Mouse (Mus musculus) heart, postnatal 25 days (tissue): ENCODE measurements around the gene P3h3. TPM values are rescaled to one million over a fixed set of nuclear protein-coding genes. Genes with fewer than 3 reads are reported as not detected.
A peak's percentile ranks its signal among the peaks of the same experiment; 100 is the strongest.
"Not testable (repeated sequence)": the region's sequence is repeated elsewhere in the genome, so short reads cannot be mapped to it uniquely, and the experiment has no call there.

Source experiments
- DNase-seq: peaks from one replicate; pipeline ENCODE4 v3.0.0; 2022; ENCODE audit warnings: low spot score
- intact Hi-C: fragments of 180-260 bp; cut with DNase I; formaldehyde crosslinking; loops from one replicate; pipeline ENCODE4 v1.15.1; 2025
- total RNA-seq, 2 experiments: library from RNA; stranded (reverse); gene quantifications; 2 replicates each; pipeline ENCODE4 v1.2.3; 2021

P3h3 gene
- 10 to 100 TPM; 12.3 to 13.5 TPM for total RNA-seq

DNA sequence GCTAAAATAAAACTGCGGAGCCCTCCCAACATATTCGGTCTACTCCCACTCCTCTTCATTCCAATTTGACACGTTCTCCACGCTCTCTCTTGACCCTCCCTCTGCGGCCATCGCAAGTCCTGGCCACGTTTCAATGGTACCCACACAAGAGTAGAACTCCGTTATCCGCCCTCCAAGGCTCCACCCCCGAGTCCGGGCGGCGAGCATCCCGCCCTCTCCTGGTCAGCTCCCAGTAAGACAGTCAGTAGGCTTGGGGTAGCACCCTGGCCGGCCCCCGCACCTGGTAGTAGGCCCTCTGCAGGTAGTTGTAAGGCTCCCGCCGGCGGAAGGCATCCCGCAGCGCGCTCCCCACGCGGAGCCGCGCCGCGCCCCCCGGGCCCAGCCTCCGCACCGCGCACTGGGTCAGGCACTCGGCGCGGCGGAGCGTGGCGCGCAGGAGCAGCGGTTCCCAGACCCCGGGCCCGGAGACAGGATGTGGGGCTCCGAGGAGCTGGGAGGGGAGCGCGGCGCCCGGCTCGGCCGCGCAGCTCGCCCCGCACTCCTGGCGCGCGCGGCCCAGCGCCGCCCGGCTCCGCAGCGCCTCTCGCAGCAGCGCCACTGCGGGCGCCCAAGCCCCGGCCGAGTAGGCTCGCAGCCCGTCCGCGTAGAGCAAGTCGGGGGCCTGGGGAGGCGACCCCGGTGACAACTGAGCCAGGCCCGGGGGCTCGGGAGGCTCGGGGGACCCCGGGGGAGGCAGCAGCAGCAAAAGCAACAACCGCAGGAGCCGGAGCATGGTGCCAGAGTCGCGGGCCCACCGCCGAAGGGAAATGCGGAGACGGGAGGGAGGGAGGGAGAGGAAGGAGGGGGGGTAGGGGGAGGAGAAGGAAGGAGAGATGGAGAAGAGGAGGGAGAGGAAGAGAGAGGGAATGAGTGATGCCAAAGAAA, at the start of gene P3h3:
P3h3 (minus strand) TSS at position 837 of the 924 bp plus-strand sequence.
- intact Hi-C loops, result no loop called here
- peak; percentile 74 for DNase-seq

DNA sequence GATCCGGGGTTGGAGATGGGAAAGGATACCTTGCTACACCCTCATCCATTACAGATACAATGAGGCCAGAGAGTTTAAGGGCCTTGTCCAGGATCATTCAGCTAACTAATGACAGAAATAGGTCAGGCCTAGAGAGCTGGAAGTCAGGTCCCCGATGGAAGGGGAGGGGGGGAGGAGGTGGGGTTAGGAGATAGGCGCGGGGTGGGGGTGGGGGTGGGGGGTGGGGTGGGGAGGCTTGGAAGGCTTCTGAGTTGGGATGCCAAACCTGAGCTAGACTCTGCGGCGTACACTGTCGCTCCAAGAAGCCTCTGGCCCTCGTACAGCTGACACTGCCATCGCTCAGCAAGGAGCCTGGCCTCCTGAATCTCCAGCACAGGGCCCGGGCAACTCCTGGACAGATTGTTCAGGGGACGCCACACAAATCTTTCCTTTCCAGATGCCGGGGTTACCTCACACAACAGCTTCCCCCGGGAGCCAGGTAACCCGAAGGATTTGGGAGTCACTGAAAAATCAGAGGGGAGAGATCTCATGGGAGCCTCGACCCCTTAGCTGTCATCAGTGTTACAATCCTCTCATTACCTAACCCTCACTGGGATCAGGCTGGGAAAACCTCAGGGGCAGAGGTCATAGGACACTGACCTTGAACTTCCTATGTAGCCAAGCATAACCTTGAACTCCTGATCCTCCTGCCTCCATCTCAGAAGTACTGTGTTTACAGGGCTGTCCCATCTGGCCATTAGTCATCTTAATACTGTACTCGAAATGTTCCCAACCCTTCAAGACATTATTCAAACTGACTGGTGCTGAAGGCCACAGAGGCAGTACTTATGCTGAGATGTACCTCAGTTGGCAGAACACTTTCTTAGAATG, 47.7 kb upstream of the P3h3 start:
- intact Hi-C loops, result loop anchor here (1.0 to 5.0 kb wide), 2 partner anchors 127 to 179 kb away; no protein-coding TSS in a partner anchor
- no peak for DNase-seq

DNA sequence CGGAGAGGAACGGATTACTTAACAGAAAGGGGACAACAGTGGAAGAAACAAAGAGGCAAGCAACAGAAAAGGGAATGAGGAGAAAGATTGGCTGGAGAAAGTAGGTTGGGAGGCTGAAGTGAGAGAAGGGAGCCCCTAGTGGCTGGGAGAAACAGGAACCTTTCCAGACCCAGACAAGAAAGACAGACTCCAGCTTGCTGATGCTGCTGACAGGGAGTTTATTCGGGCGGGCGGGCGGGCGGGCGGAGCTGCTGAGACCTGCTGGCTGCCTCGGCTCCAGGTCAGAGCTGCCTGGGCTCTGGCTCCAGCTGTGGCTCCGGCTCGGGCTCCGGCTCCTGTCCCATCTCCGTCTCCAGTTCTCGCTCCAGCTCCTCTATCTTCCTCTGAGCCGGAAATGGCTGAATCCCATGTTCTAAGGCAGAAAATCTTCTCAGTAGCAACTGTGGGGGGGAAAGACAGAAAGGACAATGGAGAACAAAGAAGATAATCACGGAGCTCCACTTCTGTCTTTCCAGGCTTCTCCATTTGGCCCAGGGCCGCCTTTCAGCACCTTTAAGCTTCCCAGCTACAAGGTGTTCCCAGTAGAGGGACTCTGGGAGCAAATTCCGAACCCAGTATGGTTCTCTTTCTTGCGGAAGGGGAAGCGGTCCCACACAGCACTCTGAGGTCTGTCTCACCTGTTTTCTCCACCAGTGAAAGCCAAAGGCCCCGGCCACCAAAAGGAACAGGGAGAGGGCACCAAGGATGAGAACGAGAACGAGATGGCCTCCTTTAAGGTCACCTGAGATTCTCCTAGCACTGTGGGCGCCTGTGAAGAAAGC, 46.8 kb upstream of the P3h3 start:
- intact Hi-C loops, result loop anchor here (1.0 to 5.0 kb wide), 2 partner anchors 128 to 180 kb away; no protein-coding TSS in a partner anchor
- DNase-seq, result peak; percentile 51

DNA sequence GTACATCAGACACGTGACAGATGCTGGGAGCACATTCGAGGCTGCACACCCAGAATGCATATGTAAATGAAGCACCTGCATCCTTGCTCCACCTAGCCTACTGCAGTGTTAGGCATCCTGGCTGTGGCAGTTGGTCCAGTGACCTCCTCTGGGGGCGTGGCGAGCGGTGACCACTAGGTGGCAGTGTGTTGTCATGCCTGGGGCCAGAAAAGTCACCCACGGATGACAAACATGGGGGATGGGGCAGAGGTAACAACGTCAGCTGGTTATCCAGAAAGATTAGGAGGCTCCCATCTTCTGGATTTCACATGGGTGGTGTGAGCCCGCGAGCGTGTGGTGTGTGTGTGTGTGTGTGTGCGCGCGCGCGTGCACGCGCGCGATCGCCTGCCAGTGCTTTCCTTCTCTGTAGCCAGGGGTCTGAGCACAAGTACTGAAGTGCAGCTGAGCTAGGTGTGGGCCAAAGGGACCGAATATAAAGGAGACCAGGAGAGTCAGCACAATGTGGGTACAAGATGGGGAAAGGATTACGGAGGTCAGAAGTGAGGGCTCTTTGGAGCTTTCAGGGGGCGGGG, 46.1 kb upstream of the P3h3 start:
- DNase-seq, result peak; percentile 86
- intact Hi-C loops, result loop anchor here (1.0 to 5.0 kb wide), 5 partner anchors 27 to 181 kb away; partner anchors contain the start of gene Gpr162

DNA sequence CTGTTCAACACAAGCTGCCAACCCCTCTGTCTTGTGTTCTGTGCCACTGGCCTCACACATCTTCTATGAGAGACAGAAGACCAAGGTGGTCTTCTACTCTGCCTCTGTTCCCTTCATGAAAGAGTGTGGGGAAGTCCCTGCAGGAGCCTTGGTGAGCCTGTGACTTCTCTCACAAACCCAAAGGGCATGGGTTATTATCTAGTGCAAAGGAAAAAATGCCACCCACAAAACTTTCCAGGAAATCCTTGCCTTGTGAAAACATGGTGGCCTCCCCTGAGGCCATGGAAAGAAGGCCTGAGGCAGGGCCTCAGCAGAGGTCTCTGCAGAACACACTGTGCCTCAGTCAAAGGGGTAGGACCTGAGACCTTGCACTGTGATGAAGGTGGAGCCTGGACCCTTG, 44.3 kb upstream of the P3h3 start:
- intact Hi-C loops, result loop anchor here (2.0 to 5.0 kb wide), 2 partner anchors 39 to 130 kb away; partner anchors contain the start of gene Gpr162
- no peak for DNase-seq

DNA sequence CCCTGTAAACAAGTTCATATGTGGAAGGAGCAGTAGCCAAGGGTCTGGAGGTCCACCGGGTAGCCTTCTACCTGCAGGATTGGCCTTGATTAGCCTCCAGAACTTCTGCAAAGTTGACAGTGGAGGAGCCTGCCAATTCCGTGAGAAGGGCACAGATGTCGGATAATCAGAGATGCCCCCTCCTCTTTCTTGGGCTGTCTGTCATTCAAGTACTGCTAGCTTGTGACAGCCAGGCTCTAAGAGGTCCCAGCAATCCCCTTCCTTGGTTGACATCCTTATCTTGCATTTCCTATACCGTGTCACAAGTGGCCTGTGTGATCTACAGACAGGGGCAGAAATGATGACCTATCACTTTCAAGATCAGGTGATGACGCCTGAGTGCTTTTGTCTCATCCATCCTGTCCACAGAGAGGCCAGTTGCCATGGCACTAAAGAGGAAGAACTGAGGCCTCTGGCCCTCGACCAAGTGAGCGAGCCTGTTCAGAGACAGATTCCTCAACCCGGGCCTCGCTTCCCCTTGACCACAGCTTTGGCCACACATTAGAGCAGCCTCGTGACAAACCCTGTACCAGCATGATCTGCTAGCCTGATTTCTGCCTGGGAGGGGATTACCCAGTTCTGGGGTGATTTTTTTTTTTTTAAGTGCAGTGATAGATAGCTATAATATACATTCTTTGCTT, 43.4 kb upstream of the P3h3 start:
- no peak for DNase-seq
- intact Hi-C loops, result loop anchor here (5.0 kb wide), 1 partner anchor 131 kb away; no protein-coding TSS in a partner anchor

DNA sequence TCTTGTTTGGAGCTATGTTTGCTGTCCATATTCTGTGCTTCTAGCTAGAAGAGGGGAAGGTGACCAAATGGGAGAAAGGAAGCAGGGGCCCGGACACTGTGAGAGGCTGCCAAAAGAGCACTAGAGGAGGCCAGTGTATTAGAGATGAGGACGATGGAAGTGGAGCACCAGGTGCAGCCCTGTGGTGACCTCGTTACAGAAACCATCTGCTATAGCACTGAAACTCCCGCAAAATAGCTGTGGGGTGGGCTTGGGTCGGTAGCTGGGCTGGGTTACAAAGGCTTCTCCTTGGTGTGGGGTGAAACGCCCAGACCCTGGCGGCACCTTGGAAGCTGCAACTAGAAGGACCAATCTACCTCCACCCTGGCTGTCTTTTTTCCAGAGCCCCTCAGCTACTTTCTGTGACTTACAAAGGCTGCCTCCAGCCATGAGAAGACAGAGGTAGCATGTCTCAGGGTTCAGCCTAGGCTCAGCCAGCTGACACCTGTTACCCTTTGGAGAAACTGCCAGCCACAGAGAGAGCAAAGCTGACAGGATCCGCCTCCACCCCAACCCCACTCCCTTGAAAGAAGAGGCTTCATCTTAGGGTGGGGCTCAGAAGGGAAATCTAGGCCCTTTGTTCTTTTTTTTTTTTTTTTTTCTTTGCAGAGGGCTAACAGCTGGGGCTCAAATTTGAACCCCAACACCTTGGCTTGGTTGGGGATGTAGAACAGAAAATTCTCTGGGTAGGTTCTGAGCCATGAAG, 42.7 kb upstream of the P3h3 start:
- DNase-seq, result no peak
- intact Hi-C loops, result loop anchor here (5.0 kb wide), 1 partner anchor 132 kb away; no protein-coding TSS in a partner anchor

DNA sequence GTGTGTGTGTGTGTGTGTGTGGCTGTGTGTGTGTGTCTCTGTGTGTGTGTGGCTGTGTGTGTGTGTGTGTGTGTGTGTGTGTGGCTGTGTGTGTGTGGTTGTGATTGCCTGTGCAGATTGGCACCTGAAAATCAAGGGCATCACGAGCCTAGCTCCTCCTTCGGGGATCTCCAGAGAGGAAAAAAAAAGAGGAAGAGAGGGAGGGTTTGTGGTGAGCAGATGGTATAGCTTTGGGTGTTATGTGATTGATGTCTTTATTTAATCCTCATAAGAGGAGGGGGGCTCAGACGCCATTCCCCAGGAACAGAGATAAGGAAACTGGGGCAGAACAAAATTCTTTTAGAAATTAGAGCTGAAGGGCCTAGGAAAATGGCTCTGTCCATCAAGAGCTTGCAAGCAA, 40.8 kb upstream of the P3h3 start:
- no peak for DNase-seq
- intact Hi-C loops, result no loop called here

DNA sequence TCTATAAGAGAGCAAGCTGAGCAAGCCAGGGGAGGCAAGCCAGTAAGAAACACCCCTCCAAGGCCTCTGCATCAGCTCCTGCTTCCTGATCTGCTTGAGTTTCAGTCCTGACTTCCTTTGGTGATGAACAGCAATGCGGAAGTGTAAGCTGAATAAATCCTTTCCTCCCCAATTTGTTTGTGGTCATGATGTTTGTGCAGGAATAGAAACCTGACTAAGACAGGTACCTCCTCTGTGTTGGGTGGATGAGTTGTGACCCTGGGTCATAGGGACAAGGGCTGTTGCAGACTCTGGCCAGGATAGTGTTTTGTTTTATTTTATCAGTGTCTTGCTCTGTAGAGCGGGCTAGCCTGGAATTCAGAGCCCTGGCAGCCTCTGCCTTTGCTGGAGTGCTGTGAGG, 36.6 kb upstream of the P3h3 start:
- intact Hi-C loops, DNase-seq: not testable (repeated sequence)

DNA sequence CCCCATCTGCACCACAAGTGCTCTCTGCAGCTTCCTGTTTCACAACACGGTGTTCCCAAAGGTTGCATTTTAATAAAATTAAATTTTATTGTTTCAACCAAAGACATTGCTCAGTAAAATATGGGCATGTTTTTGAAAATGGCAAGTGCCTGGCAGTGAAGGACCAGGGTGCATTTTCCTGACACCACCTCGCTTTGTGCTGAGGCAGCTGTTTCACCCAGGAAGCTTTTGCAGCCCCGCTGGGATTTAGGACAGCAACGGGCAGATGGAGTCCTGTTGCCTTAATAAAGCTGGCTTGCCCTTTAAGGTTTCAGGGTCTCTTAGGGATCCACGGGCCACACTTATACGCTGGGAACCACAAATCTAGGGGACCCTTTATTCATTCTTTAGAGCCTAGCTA, 33.4 kb upstream of the P3h3 start:
- intact Hi-C loops, result no loop called here
- DNase-seq, result no peak

DNA sequence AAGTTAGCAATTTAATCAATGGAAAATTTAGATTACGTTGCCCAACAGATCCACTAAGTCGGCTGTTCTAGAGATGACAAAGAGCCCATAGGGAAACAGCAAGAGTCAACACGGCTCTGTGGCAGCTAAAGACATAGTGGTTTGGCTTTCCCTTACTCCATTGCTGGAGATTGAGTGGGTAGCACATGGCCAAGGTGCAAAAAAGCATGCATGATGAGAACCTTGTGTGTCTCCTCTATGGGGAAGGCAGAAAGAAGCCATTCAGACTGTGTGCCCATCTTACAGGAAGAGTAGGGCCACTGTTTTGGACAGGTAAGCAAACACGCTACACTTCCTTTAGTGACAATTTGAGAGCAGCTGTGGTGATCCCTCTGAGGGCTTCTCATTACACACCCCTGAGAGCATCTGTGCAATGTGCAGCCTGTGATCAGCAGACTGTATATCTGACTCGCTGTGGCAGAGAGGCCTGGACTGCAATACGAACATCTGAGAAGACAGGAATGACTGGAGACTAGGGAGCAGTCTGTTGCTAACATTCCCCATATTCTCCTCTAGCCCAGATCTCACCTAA, 31.1 kb upstream of the P3h3 start:
- DNase-seq, result no peak
- intact Hi-C loops, result no loop called here

DNA sequence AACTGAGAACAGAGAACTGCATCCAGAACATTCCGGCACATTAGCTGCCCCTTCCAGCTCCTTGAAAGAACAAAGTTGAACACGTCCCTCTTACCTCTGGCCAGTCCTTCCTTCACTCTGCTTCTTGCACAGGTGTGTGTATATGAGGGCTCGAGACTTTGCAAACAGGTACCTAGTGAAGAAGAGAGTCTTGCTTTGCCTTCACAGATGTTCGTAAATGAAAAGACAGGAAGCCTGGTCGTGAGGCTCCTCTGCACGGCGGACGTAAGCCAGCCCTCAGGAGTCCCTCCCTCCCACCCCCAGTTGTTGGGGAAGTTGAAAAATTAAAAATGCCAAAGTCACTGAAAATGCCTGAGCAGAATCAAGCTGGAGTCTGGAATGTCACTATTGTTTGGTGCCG, 30.4 kb upstream of the P3h3 start, which contains the start of gene Cd4:
Cd4 (minus strand) TSS at position 236 of the 400 bp plus-strand sequence.
- intact Hi-C loops, result no loop called here
- no peak for DNase-seq

DNA sequence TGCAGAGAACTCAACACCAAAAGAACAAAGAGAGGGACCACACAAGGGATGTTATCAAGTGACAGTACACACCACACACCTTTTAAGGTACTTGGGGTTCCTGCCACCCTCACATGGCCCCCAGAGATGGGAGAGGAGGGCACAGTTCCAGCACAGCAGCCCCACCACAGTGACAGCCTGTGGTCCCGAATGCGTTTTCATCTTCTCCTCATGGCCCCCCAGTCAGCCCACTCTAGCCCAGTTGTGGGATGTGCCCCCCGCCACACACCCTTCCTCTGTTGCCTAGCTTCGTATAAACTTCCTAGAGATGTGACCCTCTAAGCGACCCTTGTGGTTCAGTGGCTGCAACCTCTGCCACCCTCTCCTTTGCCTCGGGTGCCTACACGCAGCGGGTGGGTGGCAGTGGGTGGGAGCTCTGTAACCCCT, 28.4 kb upstream of the P3h3 start:
- intact Hi-C loops, result no loop called here
- DNase-seq, result no peak

DNA sequence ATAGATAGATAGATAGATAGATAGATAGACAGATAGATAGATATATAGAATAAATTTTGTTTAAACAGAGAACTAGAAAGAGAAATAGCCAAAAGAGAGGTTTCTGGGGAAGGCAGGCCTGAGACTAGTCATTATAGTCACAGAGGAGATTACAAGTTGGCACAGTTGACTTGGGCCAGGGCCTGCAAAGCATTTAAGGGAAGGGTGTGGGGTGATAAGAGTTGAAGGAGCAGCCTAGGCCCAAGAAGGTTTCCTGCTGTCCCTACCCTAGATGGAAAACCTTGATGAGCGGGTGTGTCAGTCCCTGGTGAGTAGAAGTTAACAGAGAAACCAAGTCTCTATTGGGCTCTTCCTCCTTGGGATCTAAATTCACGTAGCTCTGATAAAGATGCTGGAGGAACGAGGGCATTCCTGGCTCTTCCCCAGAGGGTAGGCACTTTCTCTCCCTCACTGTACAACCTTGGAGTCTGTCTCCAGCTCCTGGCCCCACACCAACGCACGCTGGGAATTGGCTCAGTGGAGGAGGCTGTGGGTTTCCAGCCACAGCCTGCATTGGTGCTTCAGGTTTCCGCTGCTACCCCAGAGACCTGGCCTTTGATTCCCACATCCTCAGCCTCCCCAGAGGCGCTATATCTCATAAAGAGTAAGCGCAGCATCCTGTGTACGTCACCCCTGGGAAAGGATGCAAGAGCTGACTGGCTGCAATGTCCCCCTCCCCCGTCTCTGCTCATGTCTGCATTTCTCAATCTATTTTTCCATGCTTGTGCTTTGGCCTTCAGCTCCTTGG, 27.4 kb upstream of the P3h3 start:
- intact Hi-C loops, result no loop called here
- DNase-seq, result no peak

DNA sequence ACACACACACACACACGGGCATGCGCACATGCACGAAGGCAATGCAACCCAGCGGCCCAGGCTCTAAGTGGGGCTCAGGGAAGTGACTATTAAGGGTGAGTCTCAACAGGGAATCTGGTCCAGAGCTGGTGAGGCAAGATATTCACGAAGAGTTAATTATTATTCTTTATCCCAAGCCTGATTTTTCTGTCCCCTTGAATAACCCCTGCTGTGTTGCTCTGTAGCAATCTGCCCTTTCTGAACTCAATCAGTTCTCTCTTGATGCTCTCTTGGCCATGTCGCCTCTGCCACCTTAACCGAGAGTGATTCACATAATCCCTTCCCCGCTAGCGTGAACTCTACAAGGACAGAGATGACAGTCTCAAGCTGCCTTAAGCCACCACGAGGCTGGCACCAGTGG, 25.8 kb upstream of the P3h3 start:
- DNase-seq, result no peak
- intact Hi-C loops, result no loop called here

DNA sequence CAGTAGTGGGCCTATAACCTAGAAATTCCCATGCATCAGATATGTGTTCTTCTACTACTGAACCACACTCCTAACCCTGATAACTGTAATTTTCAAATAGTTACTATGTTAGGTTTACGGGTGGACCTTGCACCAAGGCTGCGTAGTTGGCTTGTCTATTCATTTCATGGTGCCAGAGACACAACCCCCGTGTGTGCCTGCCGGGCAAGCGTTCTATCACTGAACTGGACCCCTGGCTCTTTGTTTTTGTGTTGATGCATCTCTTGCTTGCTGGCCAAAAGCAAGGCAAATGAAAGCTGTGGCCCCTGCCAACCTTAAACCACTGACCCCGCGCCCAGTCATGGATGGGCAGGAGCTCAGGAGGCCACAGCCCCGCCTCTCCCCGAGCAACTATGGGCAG, 24.3 kb upstream of the P3h3 start:
- intact Hi-C loops, result no loop called here

DNA sequence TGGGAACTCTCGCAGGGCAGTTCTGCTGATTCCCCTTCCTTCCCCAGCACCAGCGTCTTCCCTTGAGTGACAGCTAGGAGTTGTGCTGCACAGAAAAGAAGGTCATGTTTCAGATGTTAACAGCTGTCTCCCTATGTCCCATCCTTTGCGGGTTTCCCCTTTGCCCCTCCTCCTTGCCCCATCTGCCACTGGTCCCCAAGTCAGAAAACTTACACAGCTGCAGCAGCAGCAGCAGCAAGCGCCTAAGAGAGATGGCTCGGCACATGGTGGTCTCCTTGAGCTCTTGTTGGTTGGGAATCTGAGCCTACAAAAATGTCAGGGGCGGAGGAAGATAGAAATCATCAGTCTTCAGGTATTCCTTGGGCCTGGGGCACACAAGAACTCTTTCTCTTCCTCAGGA, 21.8 kb upstream of the P3h3 start:
- intact Hi-C loops, result no loop called here
- no peak for DNase-seq

More for the DNA sequence above, 24.3 kb upstream of the P3h3 start:
- DNase-seq, result no peak
